Mouse (Mus musculus) kidney, embryonic 14.5 days (tissue): Measurements from ENCODE around the gene Arnt2. TPM values are rescaled to one million over a fixed set of nuclear protein-coding genes. Genes with fewer than 3 reads are reported as not detected.

ENCODE experiments used
- ATAC-seq: fragments of 200-750 bp; cut with Nextera tagmentation; 2 replicates; pipeline ENCODE4 v1.8.0; 2017; ENCODE audit warnings: moderate number of reproducible peaks, mild to moderate bottlenecking, moderate TSS enrichment, moderate library complexity; ENCODE audit not compliant: low FRiP score, low TSS enrichment
- H3K27ac ChIP-seq: fragments of 300-500 bp; sonication (generic); 2 replicates; pipeline ENCODE4 v1.5.1; 2014; ENCODE audit warnings: low read depth, mild to moderate bottlenecking, low read length, moderate library complexity, mixed read lengths
- H3K27me3 ChIP-seq: fragments of 300-500 bp; sonication (generic); 2 replicates; pipeline ENCODE4 v1.6.1; 2014; ENCODE audit warnings: mild to moderate bottlenecking, low read length; ENCODE audit not compliant: control insufficient read depth, insufficient read depth
- H3K36me3 ChIP-seq: fragments of 300-500 bp; sonication (generic); 2 replicates; pipeline ENCODE4 v1.6.1; 2014; ENCODE audit warnings: low read length, mixed read lengths; ENCODE audit not compliant: control insufficient read depth, insufficient read depth
- H3K4me1 ChIP-seq: fragments of 300-500 bp; sonication (generic); 2 replicates; pipeline ENCODE4 v1.6.1; 2014; ENCODE audit warnings: low read length, mixed read lengths; ENCODE audit not compliant: control insufficient read depth, insufficient read depth
- H3K4me2 ChIP-seq: fragments of 300-500 bp; sonication (generic); replicated peaks from 2 replicates; pipeline ENCODE4 v1.6.1; 2014; ENCODE audit warnings: low read depth, mild to moderate bottlenecking, low read length
- H3K4me3 ChIP-seq: fragments of 300-500 bp; sonication (generic); 2 replicates; pipeline ENCODE4 v1.5.1; 2014; ENCODE audit warnings: mild to moderate bottlenecking, low read length
- H3K9ac ChIP-seq: fragments of 300-500 bp; sonication (generic); 2 replicates; pipeline ENCODE4 v1.6.1; 2014; ENCODE audit warnings: low read depth, mild to moderate bottlenecking, low read length, moderate library complexity
- H3K9me3 ChIP-seq: fragments of 300-500 bp; sonication (generic); 2 replicates; pipeline ENCODE4 v1.6.1; 2016; ENCODE audit warnings: low read length; ENCODE audit not compliant: control insufficient read depth
- WGBS: fragments of 180-500 bp; shearing (Covaris S2); extraction: QIAGEN DNeasy Blood & Tissue Kit; methylation state at CpG from one replicate; pipeline ENCODE4 v1.1.7; 2014; 5-methylcytosine and 5-hydroxymethylcytosine counted together
- polyA plus RNA-seq: library from polyadenylated mRNA; unstranded; fragments of >200 nt; fragmentation: Nextera tagmentation; extraction: Ambion mirVana; gene quantifications from 2 replicates; pipeline ENCODE4 v1.2.1, GENCODE M21; 2014

Gene Arnt2
- polyA plus RNA-seq, 1 experiment from 2014 or later: 10.5 TPM

DNA sequence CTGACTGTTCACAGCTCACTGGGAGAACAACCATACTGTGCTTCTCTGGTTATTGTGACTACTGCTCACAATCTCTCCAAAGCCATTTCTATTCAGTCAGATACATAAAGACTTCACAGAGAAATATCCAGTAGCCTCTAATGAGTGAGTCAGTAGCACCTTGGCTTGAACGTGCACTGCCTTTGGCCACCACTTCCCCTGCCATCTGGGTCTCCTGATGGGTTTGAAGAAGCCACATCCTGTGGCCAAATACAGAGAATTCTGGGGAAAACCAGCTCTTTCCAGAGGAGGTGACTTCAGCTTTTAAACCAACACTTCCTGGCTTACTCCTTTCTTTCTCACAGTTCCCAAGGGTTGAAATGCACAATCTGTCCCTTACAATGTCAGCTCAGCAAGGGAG lies 69.0 kb downstream of the Arnt2 start:
- no peak overlapping the region for H3K9ac ChIP-seq
- 88% methylated on average over 1 of the region's 1 CpGs for WGBS
- ATAC-seq: no peak
- H3K4me1 ChIP-seq: no peaks in the 10 kb centered on the region
- 0 out of 2 replicates have a peak, but pooled peaks cover 3% of the 10 kb centered on the region for H3K9me3 ChIP-seq
- no peaks in the 10 kb centered on the region; the same call in 1 of the 2 replicates for H3K36me3 ChIP-seq
- H3K27me3 ChIP-seq: no peaks in the 10 kb centered on the region
- H3K4me2 ChIP-seq: no peak overlapping the region
- H3K27ac ChIP-seq: no peak overlapping the region
- H3K4me3 ChIP-seq: no peak overlapping the region

- no peak for ATAC-seq
Observed at GRCm38 (mm10) chr7:84339186-84339585, 70.8 kb downstream of the Arnt2 start.

GRCm38 (mm10) chr7:84337768-84338167 lies 72.2 kb downstream of the Arnt2 start:
- H3K9me3 ChIP-seq: no peaks in the 10 kb centered on the region
- no peak overlapping the region for H3K4me2 ChIP-seq
- no peak overlapping the region for H3K9ac ChIP-seq
- H3K36me3 ChIP-seq: no peaks in the 10 kb centered on the region
- ATAC-seq: no peak
- no peak overlapping the region for H3K27ac ChIP-seq
- H3K4me1 ChIP-seq: 0 out of 2 replicates have a peak, but pooled peaks cover 3% of the 10 kb centered on the region
- 86% methylated on average over 4 of the region's 4 CpGs for WGBS
- no peak overlapping the region for H3K4me3 ChIP-seq
- no peaks in the 10 kb centered on the region for H3K27me3 ChIP-seq

More at GRCm38 (mm10) chr7:84339186-84339585, 70.8 kb downstream of the Arnt2 start:
- 0 out of 2 replicates have a peak, but pooled peaks cover 3% of the 10 kb centered on the region for H3K9me3 ChIP-seq
- H3K4me3 ChIP-seq: no peak overlapping the region
- 77% methylated on average over 1 of the region's 1 CpGs for WGBS
- no peak overlapping the region for H3K9ac ChIP-seq
- H3K36me3 ChIP-seq: no peaks in the 10 kb centered on the region; the same call in 1 of the 2 replicates
- H3K4me1 ChIP-seq: no peaks in the 10 kb centered on the region
- H3K27me3 ChIP-seq: no peaks in the 10 kb centered on the region
- H3K4me2 ChIP-seq: no peak overlapping the region
- no peak overlapping the region for H3K27ac ChIP-seq

GRCm38 (mm10) chr7:84336907-84337306 lies 73.1 kb downstream of the Arnt2 start:
- Histone ChIP-seq H3K36me3 (no peaks in the 10 kb centered on the region), H3K4me3 (no peak overlapping the region), H3K27ac (no peak overlapping the region), H3K9ac (no peak overlapping the region), H3K27me3 (no peaks in the 10 kb centered on the region), H3K9me3 (no peaks in the 10 kb centered on the region), H3K4me1 (peaks cover 3% of the 10 kb centered on the region; the same call in 1 of the 2 replicates), H3K4me2 (no peak overlapping the region)
- 85% methylated on average over 4 of the region's 4 CpGs for WGBS
- ATAC-seq: no peak

GRCm38 (mm10) chr7:84336580-84336886 lies 73.4 kb downstream of the Arnt2 start:
- no peak for ATAC-seq
- peaks cover 3% of the 10 kb centered on the region; the same call in 1 of the 2 replicates for H3K4me1 ChIP-seq

GRCm38 (mm10) chr7:84335766-84336579 lies 74.0 kb downstream of the Arnt2 start:
- no peaks in the 10 kb centered on the region for H3K9me3 ChIP-seq
- no peak overlapping the region for H3K27ac ChIP-seq
- no peaks in the 10 kb centered on the region for H3K27me3 ChIP-seq
- H3K36me3 ChIP-seq: no peaks in the 10 kb centered on the region
- H3K4me3 ChIP-seq: no peak overlapping the region
- no peak overlapping the region for H3K4me2 ChIP-seq
- ATAC-seq: no peak
- WGBS: 59% methylated on average over 6 of the region's 6 CpGs
- no peak overlapping the region for H3K9ac ChIP-seq
- H3K4me1 ChIP-seq: peaks cover 3% of the 10 kb centered on the region; the same call in 1 of the 2 replicates

More at GRCm38 (mm10) chr7:84336580-84336886, 73.4 kb downstream of the Arnt2 start:
- no peaks in the 10 kb centered on the region for H3K27me3 ChIP-seq
- H3K9ac ChIP-seq: no peak overlapping the region
- no peak overlapping the region for H3K27ac ChIP-seq
- H3K9me3 ChIP-seq: no peaks in the 10 kb centered on the region
- WGBS: 60% methylated on average over 2 of the region's 2 CpGs
- no peaks in the 10 kb centered on the region for H3K36me3 ChIP-seq
- no peak overlapping the region for H3K4me3 ChIP-seq
- no peak overlapping the region for H3K4me2 ChIP-seq

- H3K4me1 ChIP-seq: peaks cover 3% of the 10 kb centered on the region; the same call in 1 of the 2 replicates
- H3K4me2 ChIP-seq: no peak overlapping the region
- H3K9me3 ChIP-seq: no peaks in the 10 kb centered on the region
- H3K27me3 ChIP-seq: no peaks in the 10 kb centered on the region
- H3K36me3 ChIP-seq: no peaks in the 10 kb centered on the region
- ATAC-seq: no peak
- H3K27ac ChIP-seq: no peak overlapping the region
- no peak overlapping the region for H3K9ac ChIP-seq
- no peak overlapping the region for H3K4me3 ChIP-seq
- WGBS: 92% methylated on average over 3 of the region's 3 CpGs
Observed at GRCm38 (mm10) chr7:84333996-84334395, 76.0 kb downstream of the Arnt2 start.

DNA sequence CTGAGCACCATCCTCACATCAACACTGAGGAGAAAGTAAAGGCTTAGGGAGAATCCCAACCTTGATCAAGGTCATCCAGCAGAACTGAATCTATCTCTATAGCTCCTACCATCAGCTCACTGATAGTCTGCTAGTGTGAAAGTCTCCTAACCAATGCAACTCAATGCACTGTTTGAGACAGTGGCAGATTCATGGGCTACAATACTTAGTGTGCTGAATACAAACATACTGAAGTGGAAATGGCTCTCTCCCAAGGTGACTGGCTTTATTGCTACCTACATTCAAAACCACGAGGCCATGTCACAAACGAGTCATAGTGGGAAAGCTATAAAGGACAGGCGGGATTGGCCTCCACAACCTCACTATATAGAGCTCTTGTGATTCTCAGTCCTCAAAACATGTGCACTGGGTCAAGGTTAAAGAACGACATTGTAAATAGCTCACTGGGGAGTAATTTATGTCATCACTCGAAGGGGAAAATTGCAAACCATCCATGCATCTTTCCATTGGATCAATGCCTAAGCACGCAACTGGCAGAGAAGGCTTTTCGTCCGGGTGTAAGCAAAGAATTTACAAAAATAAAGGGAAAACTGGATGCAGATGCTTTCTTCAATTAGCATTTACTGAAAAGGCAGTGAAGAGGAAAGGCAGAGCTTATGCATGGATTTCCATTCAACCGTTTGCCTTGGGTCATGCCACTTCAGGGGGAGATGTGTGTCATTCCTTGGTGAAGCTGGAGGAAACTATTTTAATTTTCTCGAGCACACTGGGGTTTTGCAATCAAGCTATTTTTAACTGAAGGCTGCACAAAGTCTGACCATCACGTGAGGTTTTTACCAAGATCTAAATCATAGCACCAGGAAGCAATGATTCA lies 77.4 kb downstream of the Arnt2 start:
- WGBS: 35% methylated on average over 11 of the region's 11 CpGs
- no peak overlapping the region for H3K4me2 ChIP-seq
- H3K9me3 ChIP-seq: no peaks in the 10 kb centered on the region
- H3K4me1 ChIP-seq: peaks cover 3% of the 10 kb centered on the region; the same call in 1 of the 2 replicates
- no peaks in the 10 kb centered on the region for H3K36me3 ChIP-seq
- H3K9ac ChIP-seq: no peak overlapping the region
- H3K4me3 ChIP-seq: no peak overlapping the region
- no peak; the same call in 1 of the 2 replicates for ATAC-seq
- no peak overlapping the region for H3K27ac ChIP-seq
- H3K27me3 ChIP-seq: no peaks in the 10 kb centered on the region
